Mouse (Mus musculus) heart, embryonic 14.5 days (tissue): ENCODE measurements around the gene Papola. TPM values are rescaled to one million over a fixed set of nuclear protein-coding genes. Genes with fewer than 3 reads are reported as not detected.

ENCODE experiments used
- ATAC-seq: fragments of 200-750 bp; cut with Nextera tagmentation; 2 replicates; pipeline ENCODE4 v1.8.0; 2017; ENCODE audit warnings: low read depth, moderate TSS enrichment; ENCODE audit not compliant: insufficient number of reproducible peaks, insufficient read depth, low FRiP score
- H3K27ac ChIP-seq, 2 experiments: fragments of 200-500 bp in 1 of 2; fragments of 300-500 bp in 1 of 2; sonication (generic) in 1 of 2; replicated peaks in 1 of 2; 2 replicates each; pipeline ENCODE4 v1.5.1; 2012 to 2014; ENCODE audit warnings: low read depth in 2 of 2, low read length in 2 of 2, control low read depth in 1 of 2, mild to moderate bottlenecking in 1 of 2, mixed read lengths in 1 of 2; ENCODE audit not compliant: control insufficient read depth in 1 of 2, insufficient read depth in 1 of 2
- H3K27me3 ChIP-seq: fragments of 300-500 bp; sonication (generic); 2 replicates; pipeline ENCODE4 v1.6.1; 2014; ENCODE audit warnings: mild to moderate bottlenecking, low read length, control low read depth; ENCODE audit not compliant: control insufficient read depth, insufficient read depth
- H3K36me3 ChIP-seq: fragments of 300-500 bp; sonication (generic); 2 replicates; pipeline ENCODE4 v1.6.1; 2014; ENCODE audit warnings: mild to moderate bottlenecking, control low read depth, low read length, mixed read lengths; ENCODE audit not compliant: control insufficient read depth, insufficient read depth
- H3K4me1 ChIP-seq, 2 experiments: fragments of 200-500 bp in 1 of 2; fragments of 300-500 bp in 1 of 2; sonication (generic) in 1 of 2; 2 replicates each; pipeline ENCODE4 v1.6.1; 2012 to 2014; ENCODE audit warnings: low read length in 2 of 2, control low read depth in 1 of 2, mixed read lengths in 1 of 2; ENCODE audit not compliant: control insufficient read depth in 2 of 2, insufficient read depth in 2 of 2
- H3K4me2 ChIP-seq: fragments of 300-500 bp; sonication (generic); 2 replicates; pipeline ENCODE4 v1.6.1; 2014; ENCODE audit warnings: mild to moderate bottlenecking, low read length
- H3K4me3 ChIP-seq, 2 experiments: fragments of 200-500 bp in 1 of 2; fragments of 300-500 bp in 1 of 2; sonication (generic) in 1 of 2; 2 replicates each; pipeline ENCODE4 v1.5.1; 2012 to 2014; ENCODE audit warnings: low read length in 2 of 2, mild to moderate bottlenecking in 2 of 2, control low read depth in 1 of 2, low read depth in 1 of 2, moderate library complexity in 1 of 2; ENCODE audit not compliant: control insufficient read depth in 1 of 2, insufficient read depth in 1 of 2
- H3K9ac ChIP-seq: fragments of 300-500 bp; sonication (generic); 2 replicates; pipeline ENCODE4 v1.6.1; 2014; ENCODE audit warnings: mild to moderate bottlenecking, low read length
- H3K9me3 ChIP-seq: fragments of 300-500 bp; sonication (generic); 2 replicates; pipeline ENCODE4 v1.6.1; 2016; ENCODE audit warnings: low read length, control low read depth; ENCODE audit not compliant: control insufficient read depth
- WGBS: fragments of 180-500 bp; shearing (Covaris S2); extraction: QIAGEN DNeasy Blood & Tissue Kit; methylation state at CpG from one replicate; pipeline ENCODE4 v1.1.7; 2014; 5-methylcytosine and 5-hydroxymethylcytosine counted together
- microRNA-seq: library from miRNA; unstranded; fragments of <30 nt; microRNA quantifications from one replicate; pipeline ENCODE4, GENCODE M21; 2016
- polyA plus RNA-seq: library from polyadenylated mRNA; unstranded; fragments of >200 nt; fragmentation: Nextera tagmentation; extraction: Ambion mirVana; gene quantifications from 2 replicates; pipeline ENCODE4 v1.2.1, GENCODE M21; 2014

The Papola gene
- polyA plus RNA-seq, 1 experiment from 2014 or later: 120 TPM

- no peak for ATAC-seq
- WGBS: 56% methylated on average over 11 of the region's 11 CpGs
- Histone ChIP-seq H3K4me2 (no peak overlapping the region), H3K27me3 (peaks cover 12% of the 10 kb centered on the region), H3K27ac (no peak overlapping the region), H3K9ac (no peak overlapping the region), H3K4me3 (no peak overlapping the region), H3K36me3 (no peaks in the 10 kb centered on the region), H3K9me3 (peaks cover 9% of the 10 kb centered on the region), H3K4me1 (peaks cover 0 to 5% of the 10 kb centered on the region in 2 experiments; a peak in 1 of 4 replicates)
Observed at GRCm38 (mm10) chr12:105876521-105876920, 92.0 kb downstream of the Papola start.

- no peak for ATAC-seq
- Histone ChIP-seq H3K9me3 (peaks cover 9% of the 10 kb centered on the region), H3K27me3 (peaks cover 12% of the 10 kb centered on the region), H3K9ac (no peak overlapping the region), H3K4me3 (no peak overlapping the region), H3K4me1 (peaks cover 0 to 5% of the 10 kb centered on the region in 2 experiments; a peak in 1 of 4 replicates), H3K27ac (no peak overlapping the region), H3K36me3 (no peaks in the 10 kb centered on the region), H3K4me2 (no peak overlapping the region)
- WGBS: 86% methylated on average over 13 of the region's 13 CpGs
Observed at GRCm38 (mm10) chr12:105876931-105877330, 92.4 kb downstream of the Papola start.

- ATAC-seq: no peak
- WGBS: 85% methylated on average over 5 of the region's 5 CpGs
- H3K4me1 ChIP-seq: peaks cover 0 to 5% of the 10 kb centered on the region in 2 experiments; a peak in 1 of 4 replicates
Observed at GRCm38 (mm10) chr12:105878746-105879145, 94.3 kb downstream of the Papola start.

GRCm38 (mm10) chr12:105883799-105884514 lies 99.5 kb downstream of the Papola start:
- Histone ChIP-seq H3K9ac (no peak overlapping the region), H3K4me2 (no peak overlapping the region), H3K4me3 (no peak overlapping the region), H3K27ac (no peak overlapping the region), H3K27me3 (no peaks in the 10 kb centered on the region), H3K9me3 (peaks cover 9% of the 10 kb centered on the region), H3K4me1 (no peaks in the 10 kb centered on the region), H3K36me3 (no peaks in the 10 kb centered on the region)
- no peak for ATAC-seq
- WGBS: 80% methylated on average over 12 of the region's 12 CpGs

More at GRCm38 (mm10) chr12:105878746-105879145, 94.3 kb downstream of the Papola start:
- H3K27me3 ChIP-seq: peaks cover 10% of the 10 kb centered on the region
- H3K36me3 ChIP-seq: no peaks in the 10 kb centered on the region
- no peak overlapping the region for H3K4me2 ChIP-seq
- H3K4me3 ChIP-seq: no peak overlapping the region
- peaks cover 9% of the 10 kb centered on the region for H3K9me3 ChIP-seq
- H3K27ac ChIP-seq: no peak overlapping the region
- no peak overlapping the region for H3K9ac ChIP-seq

- no peak overlapping the region for H3K27ac ChIP-seq
- no peak overlapping the region for H3K9ac ChIP-seq
- no peak overlapping the region for H3K4me3 ChIP-seq
- peaks cover 1% of the 10 kb centered on the region for H3K9me3 ChIP-seq
- ATAC-seq: no peak
- H3K4me2 ChIP-seq: no peak overlapping the region
- no peaks in the 10 kb centered on the region for H3K27me3 ChIP-seq
- WGBS: 48% methylated on average over 22 of the region's 22 CpGs
- H3K36me3 ChIP-seq: no peaks in the 10 kb centered on the region
- no peaks in the 10 kb centered on the region for H3K4me1 ChIP-seq
Observed at GRCm38 (mm10) chr12:105884515-105885323, 100.2 kb downstream of the Papola start.

Small RNAs within 50 kb of the gene (microRNA-seq; reads per million reads assigned to microRNA genes)
- gene Gm22120: not detected

Other genes with a start within 250 kb of the Papola start
- gene Bdkrb2, start 221.5 kb upstream of the Papola start, polyA plus RNA-seq: 0.08 and 0.15 TPM in 2 replicates
- gene Bdkrb1, start 181.6 kb upstream of the Papola start, polyA plus RNA-seq: 0.15 TPM in 1 of 2 replicates, not detected in the other
- 21.3 and 25.4 TPM in 2 replicates for gene Gskip, start 99.9 kb upstream of the Papola start, polyA plus RNA-seq
- gene Atg2b, start 99.5 kb upstream of the Papola start, polyA plus RNA-seq: 10.6 and 11.9 TPM in 2 replicates
- gene Ak7, start 78.7 kb upstream of the Papola start, polyA plus RNA-seq: 0.07 and 0.11 TPM in 2 replicates
- 37.1 and 39.8 TPM in 2 replicates for gene Vrk1, start 225.5 kb downstream of the Papola start, polyA plus RNA-seq